Mouse (Mus musculus) heart, embryonic 11.5 days (tissue): Measurements from ENCODE around the gene Fgd6. TPM values are rescaled to one million over a fixed set of nuclear protein-coding genes. Genes with fewer than 3 reads are reported as not detected.

ENCODE experiments used
- ATAC-seq: fragments of 200-750 bp; cut with Nextera tagmentation; replicated peaks from 2 replicates; pipeline ENCODE4 v1.8.0; 2017; ENCODE audit warnings: moderate library complexity; ENCODE audit not compliant: insufficient number of reproducible peaks, low FRiP score, low TSS enrichment
- H3K27ac ChIP-seq: fragments of 300-500 bp; sonication (generic); 2 replicates; pipeline ENCODE4 v1.5.1; 2014; ENCODE audit warnings: mild to moderate bottlenecking, low read depth, low read length
- H3K27me3 ChIP-seq: fragments of 300-500 bp; sonication (generic); 2 replicates; pipeline ENCODE4 v1.6.1; 2014; ENCODE audit warnings: mild to moderate bottlenecking, low read length, mixed read lengths; ENCODE audit not compliant: control insufficient read depth, insufficient read depth
- H3K36me3 ChIP-seq: fragments of 300-500 bp; sonication (generic); 2 replicates; pipeline ENCODE4 v1.6.1; 2014; ENCODE audit warnings: mild to moderate bottlenecking, low read length, moderate library complexity, mixed read lengths; ENCODE audit not compliant: control insufficient read depth, insufficient read depth
- H3K4me1 ChIP-seq: fragments of 300-500 bp; sonication (generic); 2 replicates; pipeline ENCODE4 v1.6.1; 2014; ENCODE audit warnings: low read length; ENCODE audit not compliant: control insufficient read depth, insufficient read depth
- H3K4me2 ChIP-seq: fragments of 300-500 bp; sonication (generic); 2 replicates; pipeline ENCODE4 v1.6.1; 2014; ENCODE audit warnings: mild to moderate bottlenecking, moderate library complexity
- H3K4me3 ChIP-seq: fragments of 300-500 bp; sonication (generic); 2 replicates; pipeline ENCODE4 v1.5.1; 2014; ENCODE audit warnings: low read depth, low read length
- H3K9ac ChIP-seq: fragments of 300-500 bp; sonication (generic); 2 replicates; pipeline ENCODE4 v1.6.1; 2014; ENCODE audit warnings: mild to moderate bottlenecking, low read depth, low read length, moderate library complexity
- H3K9me3 ChIP-seq: fragments of 300-500 bp; sonication (generic); replicated peaks from 2 replicates; pipeline ENCODE4 v1.6.1; 2016; ENCODE audit warnings: low read length; ENCODE audit not compliant: control insufficient read depth
- WGBS: fragments of 180-500 bp; shearing (Covaris S2); extraction: QIAGEN DNeasy Blood & Tissue Kit; methylation state at CpG from one replicate; pipeline ENCODE4 v1.1.7; 2014; ENCODE audit not compliant: insufficient replicate concordance; 5-methylcytosine and 5-hydroxymethylcytosine counted together
- polyA plus RNA-seq: library from polyadenylated mRNA; unstranded; fragments of >200 nt; fragmentation: Nextera tagmentation; extraction: Ambion mirVana; gene quantifications from 2 replicates; pipeline ENCODE4 v1.2.1, GENCODE M21; 2014

Gene Fgd6
- polyA plus RNA-seq, 1 experiment from 2014 or later = 4.3 TPM

GRCm38 (mm10) chr10:94108791-94109190, 73.0 kb downstream of the Fgd6 start:
- no peaks in the 10 kb centered on the region for H3K27me3 ChIP-seq
- 84% methylated on average over 6 of the region's 6 CpGs for WGBS

GRCm38 (mm10) chr10:94110834-94111754, 75.3 kb downstream of the Fgd6 start:
- ATAC-seq = no peak
- H3K4me1 ChIP-seq = peaks cover 9% of the 10 kb centered on the region
- WGBS = 82% methylated on average over 9 of the region's 9 CpGs

More at GRCm38 (mm10) chr10:94108791-94109190, 73.0 kb downstream of the Fgd6 start:
- no peaks in the 10 kb centered on the region for H3K36me3 ChIP-seq
- no peak overlapping the region for H3K9ac ChIP-seq
- H3K4me3 ChIP-seq = no peak overlapping the region
- H3K27ac ChIP-seq = no peak overlapping the region
- H3K4me2 ChIP-seq = no peak overlapping the region
- H3K4me1 ChIP-seq = no peaks in the 10 kb centered on the region
- no peaks in the 10 kb centered on the region for H3K9me3 ChIP-seq
- no peak for ATAC-seq

GRCm38 (mm10) chr10:94112207-94112606, 76.4 kb downstream of the Fgd6 start:
- Histone ChIP-seq H3K27ac (no peak overlapping the region), H3K4me2 (no peak overlapping the region), H3K36me3 (no peaks in the 10 kb centered on the region), H3K9me3 (no peaks in the 10 kb centered on the region), H3K4me1 (peaks cover 9% of the 10 kb centered on the region), H3K4me3 (no peak overlapping the region), H3K9ac (no peak overlapping the region), H3K27me3 (no peaks in the 10 kb centered on the region)
- ATAC-seq = no peak
- WGBS = 84% methylated on average over 3 of the region's 3 CpGs

More at GRCm38 (mm10) chr10:94110834-94111754, 75.3 kb downstream of the Fgd6 start:
- Histone ChIP-seq H3K27ac (no peak overlapping the region), H3K4me3 (no peak overlapping the region), H3K4me2 (no peak overlapping the region), H3K9ac (no peak overlapping the region), H3K27me3 (no peaks in the 10 kb centered on the region), H3K36me3 (no peaks in the 10 kb centered on the region), H3K9me3 (no peaks in the 10 kb centered on the region)

- Histone ChIP-seq H3K9me3 (no peaks in the 10 kb centered on the region), H3K4me2 (peak overlapping the region; percentile 41), H3K36me3 (0 out of 2 replicates have a peak, but pooled peaks cover 3% of the 10 kb centered on the region), H3K4me1 (peaks cover 9% of the 10 kb centered on the region), H3K27me3 (no peaks in the 10 kb centered on the region), H3K9ac (peak overlapping the region; percentile 29; the same call in 1 of the 2 replicates), H3K27ac (peak overlapping the region; percentile 12; the same call in 1 of the 2 replicates), H3K4me3 (no peak overlapping the region)
- ATAC-seq = peak; percentile 67; the same call in 1 of the 2 replicates
- WGBS = 24% methylated on average over 6 of the region's 6 CpGs
Observed at GRCm38 (mm10) chr10:94115893-94116599, 80.2 kb downstream of the Fgd6 start.

- H3K36me3 ChIP-seq = 0 out of 2 replicates have a peak, but pooled peaks cover 3% of the 10 kb centered on the region
- no peaks in the 10 kb centered on the region for H3K27me3 ChIP-seq
- H3K4me1 ChIP-seq = peaks cover 9% of the 10 kb centered on the region
- no peak overlapping the region; the same call in 1 of the 2 replicates for H3K27ac ChIP-seq
- no peak overlapping the region for H3K4me2 ChIP-seq
- 0 out of 2 replicates have a peak, but pooled peaks have one; percentile 42 for ATAC-seq
- WGBS = 63% methylated on average over 12 of the region's 12 CpGs
- no peak overlapping the region for H3K9ac ChIP-seq
- no peaks in the 10 kb centered on the region for H3K9me3 ChIP-seq
- no peak overlapping the region for H3K4me3 ChIP-seq
Observed at GRCm38 (mm10) chr10:94116781-94117340, 81.1 kb downstream of the Fgd6 start.

GRCm38 (mm10) chr10:94117916-94118315, 82.1 kb downstream of the Fgd6 start:
- H3K4me3 ChIP-seq = no peak overlapping the region
- no peak overlapping the region for H3K9ac ChIP-seq
- H3K36me3 ChIP-seq = 0 out of 2 replicates have a peak, but pooled peaks cover 3% of the 10 kb centered on the region
- no peaks in the 10 kb centered on the region for H3K27me3 ChIP-seq
- ATAC-seq = no peak
- WGBS = 88% methylated on average over 3 of the region's 3 CpGs
- H3K4me1 ChIP-seq = peaks cover 9% of the 10 kb centered on the region
- H3K9me3 ChIP-seq = no peaks in the 10 kb centered on the region
- no peak overlapping the region for H3K27ac ChIP-seq
- no peak overlapping the region for H3K4me2 ChIP-seq

- H3K9ac ChIP-seq = no peak overlapping the region
- H3K36me3 ChIP-seq = 0 out of 2 replicates have a peak, but pooled peaks cover 7% of the 10 kb centered on the region
- H3K4me2 ChIP-seq = no peak overlapping the region
- no peaks in the 10 kb centered on the region for H3K27me3 ChIP-seq
- no peak overlapping the region for H3K27ac ChIP-seq
- H3K4me1 ChIP-seq = peaks cover 9% of the 10 kb centered on the region
- ATAC-seq = no peak
- 76% methylated on average over 7 of the region's 7 CpGs for WGBS
- no peak overlapping the region for H3K4me3 ChIP-seq
- H3K9me3 ChIP-seq = no peaks in the 10 kb centered on the region
Observed at GRCm38 (mm10) chr10:94118993-94119392, 83.2 kb downstream of the Fgd6 start.

- H3K9ac ChIP-seq = no peak overlapping the region
- H3K36me3 ChIP-seq = 0 out of 2 replicates have a peak, but pooled peaks cover 7% of the 10 kb centered on the region
- whole genome bisulfite sequencing = 89% methylated on average over 9 of the region's 9 CpGs
- no peaks in the 10 kb centered on the region for H3K27me3 ChIP-seq
- no peak overlapping the region for H3K4me2 ChIP-seq
- H3K4me3 ChIP-seq = no peak overlapping the region
- ATAC-seq = no peak
- H3K4me1 ChIP-seq = peaks cover 2% of the 10 kb centered on the region; the same call in 1 of the 2 replicates
- H3K27ac ChIP-seq = no peak overlapping the region
- H3K9me3 ChIP-seq = no peaks in the 10 kb centered on the region
Observed at GRCm38 (mm10) chr10:94120676-94121075, 84.9 kb downstream of the Fgd6 start.
